Mouse (Mus musculus): ENCODE data around the gene Gm14698. TPM values are rescaled to one million over a fixed set of nuclear protein-coding genes. Genes with fewer than 3 reads are reported as not detected.
"Not testable (repeated sequence)": the region's sequence is repeated elsewhere in the genome, so short reads cannot be mapped to it uniquely, and the experiment has no call there.

The Gm14698 gene
- polyA plus RNA-seq (2015; fragmentation: Nextera tagmentation; extraction: Ambion mirVana): 0.72 and 0.82 TPM in 2 replicates

- not testable (repeated sequence) for H3K9me3 ChIP-seq (replicated peaks; ENCODE audit: control insufficient read depth, low read length); H3K4me1 ChIP-seq (ENCODE audit: control insufficient read depth, low read depth, low read length); H3K27me3 ChIP-seq (ENCODE audit: control insufficient read depth, insufficient read depth, low read depth, low read length); H3K9ac ChIP-seq (ENCODE audit: low read depth, low read length); H3K27ac ChIP-seq (ENCODE audit: low read length); H3K4me3 ChIP-seq (ENCODE audit: low read depth, low read length); H3K36me3 ChIP-seq (ENCODE audit: control insufficient read depth, insufficient read depth)
- peak within 1 kb of the TSS; percentile 27; the same call in 1 of the 2 replicates for H3K4me2 ChIP-seq (ENCODE audit: low read depth, low read length)
- peak; percentile 74 for ATAC-seq (ENCODE audit: low read depth)
- 17% methylated on average over 19 of the region's 36 CpGs for WGBS (ENCODE audit: insufficient replicate concordance)
These were observed at the start of gene Gm14698 for GRCm38 (mm10) chrX:68821059-68821458. Gene Gm14698, plus strand, starts transcription at chrX:68821093.

GRCm38 (mm10) chrX:68820449-68820848, 444 bp upstream of the Gm14698 start:
- not testable (repeated sequence) for H3K4me2 ChIP-seq (ENCODE audit: low read depth, low read length)

GRCm38 (mm10) chrX:68839548-68840444, 18.9 kb downstream of the Gm14698 start:
- H3K9me3 ChIP-seq (replicated peaks; ENCODE audit: control insufficient read depth, low read length): no peaks in the 10 kb centered on the region
- no peak for ATAC-seq (ENCODE audit: low read depth)
- no peak overlapping the region for H3K4me3 ChIP-seq (ENCODE audit: low read depth, low read length)
- H3K27me3 ChIP-seq (ENCODE audit: control insufficient read depth, insufficient read depth, low read depth, low read length): no peaks in the 10 kb centered on the region
- WGBS (ENCODE audit: insufficient replicate concordance): 20% methylated on average over 5 of the region's 5 CpGs
- H3K36me3 ChIP-seq (ENCODE audit: control insufficient read depth, insufficient read depth): no peaks in the 10 kb centered on the region
- no peak overlapping the region for H3K27ac ChIP-seq (ENCODE audit: low read length)
- H3K4me1 ChIP-seq (ENCODE audit: control insufficient read depth, low read depth, low read length): no peaks in the 10 kb centered on the region
- no peak overlapping the region for H3K4me2 ChIP-seq (ENCODE audit: low read depth, low read length)
- no peak overlapping the region for H3K9ac ChIP-seq (ENCODE audit: low read depth, low read length)

More at GRCm38 (mm10) chrX:68820449-68820848, 444 bp upstream of the Gm14698 start:
- not testable (repeated sequence) for ATAC-seq (ENCODE audit: low read depth); H3K9ac ChIP-seq (ENCODE audit: low read depth, low read length); H3K36me3 ChIP-seq (ENCODE audit: control insufficient read depth, insufficient read depth); H3K27ac ChIP-seq (ENCODE audit: low read length); H3K9me3 ChIP-seq (replicated peaks; ENCODE audit: control insufficient read depth, low read length); H3K27me3 ChIP-seq (ENCODE audit: control insufficient read depth, insufficient read depth, low read depth, low read length); H3K4me3 ChIP-seq (ENCODE audit: low read depth, low read length); H3K4me1 ChIP-seq (ENCODE audit: control insufficient read depth, low read depth, low read length)
- WGBS (ENCODE audit: insufficient replicate concordance): 37% methylated on average over 2 of the region's 2 CpGs

GRCm38 (mm10) chrX:68865145-68865544, 44.3 kb downstream of the Gm14698 start:
- no peak for ATAC-seq (ENCODE audit: low read depth)
- no peaks in the 10 kb centered on the region for H3K36me3 ChIP-seq (ENCODE audit: control insufficient read depth, insufficient read depth)
- no peak overlapping the region for H3K27ac ChIP-seq (ENCODE audit: low read length)
- H3K9me3 ChIP-seq (replicated peaks; ENCODE audit: control insufficient read depth, low read length): no peaks in the 10 kb centered on the region
- no peak overlapping the region for H3K9ac ChIP-seq (ENCODE audit: low read depth, low read length)
- no peak overlapping the region for H3K4me2 ChIP-seq (ENCODE audit: low read depth, low read length)
- H3K27me3 ChIP-seq (ENCODE audit: control insufficient read depth, insufficient read depth, low read depth, low read length): no peaks in the 10 kb centered on the region
- no peaks in the 10 kb centered on the region for H3K4me1 ChIP-seq (ENCODE audit: control insufficient read depth, low read depth, low read length)
- 19% methylated on average over 2 of the region's 2 CpGs for WGBS (ENCODE audit: insufficient replicate concordance)
- no peak overlapping the region for H3K4me3 ChIP-seq (ENCODE audit: low read depth, low read length)

Other genes with a start within 250 kb of the Gm14698 start
- 24.0 and 24.4 TPM in 2 replicates for gene Fmr1, start 142.6 kb upstream of the Gm14698 start, polyA plus RNA-seq (2015; fragmentation: Nextera tagmentation; extraction: Ambion mirVana)
- gene Fmr1nb, start 59.3 kb upstream of the Gm14698 start, polyA plus RNA-seq (2015; fragmentation: Nextera tagmentation; extraction: Ambion mirVana): 0.35 and 0.79 TPM in 2 replicates
- gene Gm6812, start 72.0 kb downstream of the Gm14698 start, polyA plus RNA-seq (2015; fragmentation: Nextera tagmentation; extraction: Ambion mirVana): not detected in 2 replicates

All from liver, embryonic 16.5 days (tissue).